Mouse (Mus musculus): ENCODE measurements at regions not wholly inside any gene's neighbourhood (a gene's known extent, or its start where the extent isn't known, plus 50 kb on each side); places are given as distances from the start of the nearest gene placed in this dataset.

DNA sequence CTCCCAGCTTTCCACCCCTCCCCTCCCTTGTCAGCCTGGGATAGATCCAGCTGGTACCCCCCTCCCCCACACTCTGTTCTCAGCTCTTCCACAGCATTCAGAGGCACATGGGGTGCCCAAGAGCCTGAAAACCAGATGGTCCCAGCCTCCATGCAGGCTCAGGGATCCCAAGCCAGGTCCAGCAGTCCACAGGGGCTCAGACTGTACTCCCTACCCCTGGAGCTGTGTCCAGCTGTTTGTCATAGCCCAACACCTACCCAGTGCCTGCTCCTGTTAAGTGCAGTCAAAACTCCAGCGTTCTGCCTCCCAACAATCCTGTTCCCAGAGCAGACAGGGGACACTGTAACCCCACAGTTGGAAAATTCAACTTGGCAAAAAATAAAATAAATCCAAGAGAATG, 998.1 kb downstream of the Tlr4 start:
- no peak overlapping the region for H3K9ac ChIP-seq
- H3K9me3 ChIP-seq (ENCODE audit: low read length), result no peaks in the 10 kb centered on the region
- no peaks in the 10 kb centered on the region for H3K4me1 ChIP-seq (ENCODE audit: insufficient read depth)
- H3K36me3 ChIP-seq (ENCODE audit: insufficient read depth), result no peaks in the 10 kb centered on the region
- no peak for DNase-seq
- no peak for ATAC-seq
- no peak overlapping the region for H3K4me2 ChIP-seq (ENCODE audit: low read depth)
- no peaks in the 10 kb centered on the region for H3K27me3 ChIP-seq (ENCODE audit: insufficient read depth, low read length)
- WGBS, result 37% methylated on average over 1 of the region's 1 CpGs
- H3K27ac ChIP-seq (ENCODE audit: low read depth, low read length), result no peak overlapping the region
- no peak overlapping the region for H3K4me3 ChIP-seq (ENCODE audit: low read depth, low read length)
- no peak for TF ChIP-seq CTCF (IDR thresholded peaks at IDR 0.05; ENCODE audit: low read depth)

GRCm38 (mm10) chr4:67796050-67796449, 968.7 kb downstream of the Tlr4 start:
- DNase-seq, result no peak
- 9% methylated on average over 1 of the region's 1 CpGs for WGBS

More at GRCm38 (mm10) chr4:67796050-67796449, 968.7 kb downstream of the Tlr4 start:
- Histone ChIP-seq H3K4me1 (ENCODE audit: insufficient read depth) (no peaks in the 10 kb centered on the region), H3K9ac (no peak overlapping the region), H3K36me3 (ENCODE audit: insufficient read depth) (no peaks in the 10 kb centered on the region), H3K4me2 (ENCODE audit: low read depth) (no peak overlapping the region), H3K9me3 (ENCODE audit: low read length) (no peaks in the 10 kb centered on the region), H3K4me3 (ENCODE audit: low read depth, low read length) (no peak overlapping the region), H3K27ac (ENCODE audit: low read depth, low read length) (no peak overlapping the region), H3K27me3 (ENCODE audit: insufficient read depth, low read length) (no peaks in the 10 kb centered on the region)
- TF ChIP-seq CTCF (IDR thresholded peaks at IDR 0.05; ENCODE audit: low read depth), result no peak
- no peak for ATAC-seq

All from forebrain, postnatal 0 days (tissue).